Mouse (Mus musculus) ES-E14 (cell line): ENCODE data around the gene C2cd4d. TPM values are rescaled to one million over a fixed set of nuclear protein-coding genes. Genes with fewer than 3 reads are reported as not detected.
A peak's percentile ranks its signal among the peaks of the same experiment; 100 is the strongest.

Experiments
- DNase-seq: peaks from one replicate; pipeline ENCODE4 v3.0.0-alpha.2; 2013; ENCODE audit warnings: low read depth, low spot score
- H3K27ac ChIP-seq: 2 replicates; pipeline ENCODE4 v1.5.1; 2012; ENCODE audit warnings: low read depth, mild to moderate bottlenecking, low read length, moderate library complexity, mixed read lengths; ENCODE audit not compliant: poor library complexity, insufficient read depth, severe bottlenecking
- H3K36me3 ChIP-seq: 2 replicates; pipeline ENCODE4 v1.6.1; 2012; ENCODE audit warnings: mild to moderate bottlenecking, low read length, moderate library complexity, mixed read lengths; ENCODE audit not compliant: control insufficient read depth, poor library complexity, insufficient read depth, severe bottlenecking
- H3K4me1 ChIP-seq, 2 experiments: fragments of 150-350 bp in 1 of 2; sonication (generic) in 1 of 2; 2 replicates each; pipeline ENCODE4 v1.6.1; 2012; ENCODE audit warnings: low read length in 2 of 2, mild to moderate bottlenecking in 1 of 2, mixed read lengths in 1 of 2; ENCODE audit not compliant: control insufficient read depth in 2 of 2, insufficient read depth in 2 of 2, poor library complexity in 1 of 2
- H3K4me3 ChIP-seq, 2 experiments: fragments of 150-350 bp in 1 of 2; sonication (generic) in 1 of 2; 2 replicates each; pipeline ENCODE4 v1.5.1; 2012; ENCODE audit warnings: low read length in 2 of 2, low read depth in 1 of 2, mild to moderate bottlenecking in 1 of 2, mixed read lengths in 1 of 2; ENCODE audit not compliant: insufficient read depth in 1 of 2, poor library complexity in 1 of 2, severe bottlenecking in 1 of 2
- H3K9ac ChIP-seq: 2 replicates; pipeline ENCODE4 v1.6.1; 2012; ENCODE audit warnings: low read depth, mild to moderate bottlenecking, low read length, mixed read lengths; ENCODE audit not compliant: poor library complexity, insufficient read depth, severe bottlenecking
- H3K9me3 ChIP-seq: fragments of 150-350 bp; sonication (generic); 2 replicates; pipeline ENCODE4 v1.6.1; 2012; ENCODE audit warnings: low read depth, mild to moderate bottlenecking, low read length; ENCODE audit not compliant: control insufficient read depth, insufficient read depth
- CHD2 ChIP-seq: IDR thresholded peaks from 2 replicates; pipeline ENCODE4 v1.6.1; 2014; ENCODE audit warnings: mild to moderate bottlenecking, low read depth, low read length, inconsistent platforms
- HCFC1 ChIP-seq: IDR thresholded peaks from 2 replicates; pipeline ENCODE4 v1.6.1; 2012; ENCODE audit warnings: low read length, inconsistent platforms, borderline replicate concordance; ENCODE audit not compliant: insufficient read depth
- MAFK ChIP-seq: IDR thresholded peaks from 2 replicates; pipeline ENCODE4 v1.6.1; 2014; ENCODE audit warnings: mild to moderate bottlenecking, low read depth, low read length, inconsistent platforms; ENCODE audit not compliant: insufficient read depth
- ZC3H11A ChIP-seq: IDR thresholded peaks from 2 replicates; pipeline ENCODE4 v1.6.1; 2012; ENCODE audit warnings: low read depth, mild to moderate bottlenecking, inconsistent platforms, low read length, borderline replicate concordance
- ZNF384 ChIP-seq: IDR thresholded peaks from 2 replicates; pipeline ENCODE4 v1.6.1; 2012; ENCODE audit warnings: low read depth, low read length, inconsistent platforms
- in situ Hi-C, 2 experiments: fragments of 600-800 bp; cut with MboI; formaldehyde crosslinking; loops; one replicate each; pipeline ENCODE4 v1.15.1; 2025; ENCODE audit warnings: low sequenced_read_pairs in 2 of 2, inconsistent platforms in 1 of 2; ENCODE audit not compliant: unreplicated experiment in 2 of 2
- total RNA-seq: library from RNA; depleted of rRNA; stranded (reverse); fragments of 300-350 nt; gene quantifications from 2 replicates; pipeline ENCODE4 v1.2.3, GENCODE M21; 2012

Gene C2cd4d
- total RNA-seq, 1 experiment = not detected

DNA sequence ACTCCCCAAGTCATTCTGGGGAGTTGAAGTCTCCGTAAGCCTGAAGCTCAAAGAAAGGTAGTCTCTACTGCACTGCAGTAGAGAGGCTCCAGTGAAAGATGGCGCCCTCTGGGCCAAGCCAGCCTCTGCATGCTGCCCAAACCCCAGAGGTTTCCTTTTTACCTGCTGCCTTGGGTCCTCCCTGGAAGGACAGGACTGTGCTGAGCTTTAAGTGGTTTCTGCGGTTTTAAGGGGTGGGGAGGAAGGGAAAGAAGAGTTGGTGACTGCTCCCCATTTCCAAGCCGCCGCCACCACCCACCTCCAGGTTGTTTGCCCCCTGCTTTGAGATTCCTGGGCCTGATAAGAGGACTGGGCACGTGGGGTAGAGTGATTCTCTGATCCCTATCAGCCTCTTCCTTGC lies 6.4 kb downstream of the C2cd4d start:
- TF ChIP-seq HCFC1 (no peak), MAFK (no peak), ZC3H11A (no peak), ZNF384 (no peak), CHD2 (no peak)
- DNase-seq = no peak
- in situ Hi-C loops = no loop called here

DNA sequence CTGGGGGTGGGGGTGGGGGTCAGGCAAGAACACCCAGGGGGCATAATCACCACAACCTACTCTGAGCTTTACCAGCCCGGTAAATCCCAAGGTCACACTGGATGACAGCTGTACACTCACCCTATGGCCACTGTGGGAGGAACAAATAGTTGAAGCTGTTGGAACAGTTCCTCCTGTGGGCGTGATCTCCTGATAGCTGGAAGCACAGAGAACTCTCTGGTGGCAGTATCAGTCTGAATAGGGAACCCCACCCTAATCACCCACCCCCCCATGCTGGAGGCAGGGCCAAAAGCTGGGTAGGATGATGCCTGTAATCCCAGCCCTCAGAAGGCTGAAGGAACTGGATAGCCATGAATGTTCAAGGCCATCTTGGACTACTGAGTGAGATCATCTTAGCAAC lies 7.5 kb downstream of the C2cd4d start:
- no peaks in the 10 kb centered on the region for H3K36me3 ChIP-seq
- peaks cover 0 to 9% of the 10 kb centered on the region in 2 experiments; a peak in 2 of 4 replicates for H3K4me1 ChIP-seq
- TF ChIP-seq HCFC1 (no peak), CHD2 (no peak), MAFK (no peak), ZNF384 (no peak), ZC3H11A (no peak)
- no peak overlapping the region for H3K4me3 ChIP-seq
- in situ Hi-C loops = no loop called here
- no peak for DNase-seq
- H3K9me3 ChIP-seq = no peaks in the 10 kb centered on the region
- H3K27ac ChIP-seq = no peak overlapping the region
- no peak overlapping the region for H3K9ac ChIP-seq

More for the DNA sequence above, 6.4 kb downstream of the C2cd4d start:
- Histone ChIP-seq H3K4me1 (peaks cover 0 to 7% of the 10 kb centered on the region in 2 experiments; a peak in 2 of 4 replicates), H3K27ac (no peak overlapping the region), H3K36me3 (no peaks in the 10 kb centered on the region), H3K4me3 (no peak overlapping the region), H3K9me3 (no peaks in the 10 kb centered on the region), H3K9ac (no peak overlapping the region)

DNA sequence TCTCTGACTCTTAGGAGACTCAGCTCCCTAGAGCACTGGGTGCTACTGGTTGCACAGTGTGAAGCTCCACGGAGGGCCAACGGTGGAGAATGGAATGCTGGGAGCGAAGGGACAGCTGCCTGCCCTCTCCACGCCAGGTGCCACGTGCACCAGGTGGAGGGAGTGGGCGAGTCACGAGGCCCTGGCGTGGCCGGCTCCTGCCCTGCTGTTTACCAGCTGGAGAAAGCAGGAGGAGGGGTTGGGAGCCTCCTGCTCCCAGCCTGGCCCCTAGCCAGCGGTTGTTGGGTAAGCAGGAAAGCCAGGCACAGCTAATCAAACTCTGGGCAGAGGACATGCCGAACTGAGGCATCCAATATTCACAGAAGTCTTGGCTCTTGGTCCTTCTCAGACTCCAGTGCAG lies 9.4 kb downstream of the C2cd4d start:
- no peak overlapping the region for H3K27ac ChIP-seq
- TF ChIP-seq HCFC1 (no peak), ZC3H11A (no peak), ZNF384 (no peak), MAFK (no peak), CHD2 (no peak)
- no peak for DNase-seq
- H3K4me1 ChIP-seq = peaks cover 0 to 9% of the 10 kb centered on the region in 2 experiments; a peak in 2 of 4 replicates
- no peak overlapping the region for H3K4me3 ChIP-seq
- no peak overlapping the region for H3K9ac ChIP-seq
- no peaks in the 10 kb centered on the region for H3K9me3 ChIP-seq
- no peaks in the 10 kb centered on the region for H3K36me3 ChIP-seq
- in situ Hi-C loops = no loop called here

DNA sequence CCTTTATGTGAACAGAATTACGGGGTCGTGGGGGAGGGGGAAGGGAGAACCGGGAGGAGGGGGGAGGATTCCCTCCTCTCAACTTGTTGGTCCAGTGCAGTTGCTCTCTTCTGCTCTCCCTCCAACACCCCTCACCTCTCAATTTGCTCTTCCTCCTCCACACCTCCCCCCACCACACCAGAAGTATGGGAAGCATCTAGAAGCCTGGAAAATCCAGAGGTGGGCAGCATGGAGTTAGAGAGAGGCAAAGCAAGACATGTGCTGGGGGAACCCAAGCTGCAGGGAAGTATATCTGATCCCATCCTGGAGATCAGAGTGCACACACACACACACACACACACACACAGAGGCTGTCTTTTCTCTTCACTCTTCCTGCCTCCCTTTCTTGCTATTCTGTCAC lies 9.8 kb downstream of the C2cd4d start:
- no peak for DNase-seq
- Histone ChIP-seq H3K4me1 (peaks cover 0 to 11% of the 10 kb centered on the region in 2 experiments; a peak in 3 of 4 replicates), H3K9me3 (no peaks in the 10 kb centered on the region), H3K4me3 (no peak overlapping the region), H3K27ac (no peak overlapping the region), H3K36me3 (no peaks in the 10 kb centered on the region), H3K9ac (no peak overlapping the region)
- TF ChIP-seq HCFC1 (no peak), ZNF384 (no peak)
- in situ Hi-C loops = no loop called here

DNA sequence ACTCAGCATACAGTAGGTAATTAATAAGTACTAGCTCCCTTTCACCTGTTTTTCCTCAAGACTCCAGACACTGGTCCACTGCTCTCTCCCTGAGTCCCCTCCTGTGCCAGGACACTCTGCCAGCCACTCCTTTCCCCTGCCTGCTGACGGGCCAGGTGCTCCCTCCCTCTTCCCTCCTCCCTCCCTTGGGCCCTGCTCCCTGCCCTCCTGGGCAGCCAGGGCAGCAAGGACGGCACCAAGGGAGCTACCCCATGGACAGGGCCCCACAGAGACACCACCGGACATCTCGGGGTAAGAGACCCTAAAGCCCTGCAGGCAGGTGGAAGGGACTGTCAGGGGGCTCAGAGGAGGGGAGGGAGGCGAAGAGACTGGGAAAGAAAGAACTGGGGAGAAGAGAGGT lies 10.4 kb downstream of the C2cd4d start, which contains the start of gene Rorc:
TSS of gene Rorc (plus strand) at position 154 of the 400 bp plus-strand sequence.
- DNase-seq = no peak
- H3K9me3 ChIP-seq = no peaks in the 10 kb centered on the region
- H3K9ac ChIP-seq = no peak within 1 kb of the TSS
- TF ChIP-seq CHD2 (no peak), ZC3H11A (no peak), ZNF384 (no peak), MAFK (no peak), HCFC1 (no peak)
- in situ Hi-C loops = no loop called here
- H3K27ac ChIP-seq = no peak within 1 kb of the TSS
- H3K4me1 ChIP-seq = peaks cover 0 to 17% of the 10 kb centered on the region in 2 experiments; a peak in 3 of 4 replicates
- H3K4me3 ChIP-seq = peak within 1 kb of the TSS; percentile 43 to 44; a peak in 3 of 4 replicates
- no peaks in the 10 kb centered on the region for H3K36me3 ChIP-seq
